Mouse (Mus musculus) hindbrain, embryonic 10.5 days (tissue): ENCODE measurements around the gene Myo10. TPM values are rescaled to one million over a fixed set of nuclear protein-coding genes. Genes with fewer than 3 reads are reported as not detected.

ENCODE experiments used
- DNase-seq: peaks from one replicate; pipeline ENCODE4 v3.0.0-alpha.2; 2017; ENCODE audit warnings: low spot score
- H3K27ac ChIP-seq: fragments of 300-500 bp; sonication (generic); 2 replicates; pipeline ENCODE4 v1.5.1; 2016; ENCODE audit warnings: mild to moderate bottlenecking, moderate library complexity
- H3K27me3 ChIP-seq: fragments of 300-500 bp; sonication (generic); 2 replicates; pipeline ENCODE4 v1.6.1; 2016; ENCODE audit warnings: mild to moderate bottlenecking; ENCODE audit not compliant: poor library complexity, insufficient read depth, severe bottlenecking
- H3K36me3 ChIP-seq: fragments of 300-500 bp; sonication (generic); 2 replicates; pipeline ENCODE4 v1.6.1; 2016; ENCODE audit warnings: mild to moderate bottlenecking, moderate library complexity
- H3K4me1 ChIP-seq: fragments of 300-500 bp; sonication (generic); replicated peaks from 2 replicates; pipeline ENCODE4 v1.6.1; 2016; ENCODE audit warnings: mild to moderate bottlenecking
- H3K4me3 ChIP-seq: fragments of 300-500 bp; sonication (generic); 2 replicates; pipeline ENCODE4 v1.5.1; 2016; ENCODE audit warnings: mild to moderate bottlenecking, moderate library complexity
- H3K9me3 ChIP-seq: fragments of 300-500 bp; sonication (generic); 2 replicates; pipeline ENCODE4 v1.6.1; 2016; ENCODE audit warnings: mild to moderate bottlenecking, moderate library complexity
- WGBS: fragments of 180-500 bp; shearing (Covaris S2); methylation state at CpG from one replicate; pipeline ENCODE4 v1.1.7; 2016; 5-methylcytosine and 5-hydroxymethylcytosine counted together
- polyA plus RNA-seq: library from polyadenylated mRNA; unstranded; fragments of >200 nt; fragmentation: Nextera tagmentation; extraction: Ambion mirVana; gene quantifications from 2 replicates; pipeline ENCODE4 v1.2.1, GENCODE M21; 2016

Gene Myo10
- 41.8 and 45.4 TPM in 2 replicates for polyA plus RNA-seq

DNA sequence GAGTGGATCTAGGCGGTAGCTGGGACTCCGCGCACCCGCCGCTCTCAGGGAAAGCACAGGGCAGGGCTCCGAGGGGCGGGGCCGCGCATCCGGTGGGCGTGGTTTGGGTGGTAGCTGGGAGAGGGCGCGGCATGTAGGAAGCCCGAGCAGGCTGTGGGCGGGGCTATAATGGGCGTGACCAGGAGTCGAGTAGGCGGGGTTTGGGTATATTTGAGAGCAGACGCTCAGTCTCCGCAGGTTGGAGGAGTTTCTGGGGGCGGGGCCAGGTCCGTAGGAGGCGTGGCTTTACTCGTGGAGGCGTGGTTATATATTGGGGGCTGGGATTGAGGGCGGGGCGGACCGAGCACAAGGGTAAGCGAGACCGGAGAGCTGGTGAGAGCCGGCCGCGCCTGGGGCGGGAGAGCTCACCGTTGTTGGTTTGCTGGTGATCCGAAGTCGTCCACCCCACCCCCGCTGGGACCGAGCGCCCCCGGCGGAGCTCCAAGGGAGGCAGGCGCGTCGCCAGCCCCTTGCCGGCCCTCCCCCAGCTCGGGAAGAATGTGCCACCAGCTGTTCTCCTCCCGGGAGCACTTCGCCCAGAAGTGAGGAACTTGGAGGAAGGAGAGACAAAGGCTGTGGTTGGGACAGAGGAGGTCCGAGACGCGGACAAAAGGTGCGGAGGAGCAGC lies at the start of gene Myo10:
Myo10 (plus strand) TSS at position 326 of the 667 bp plus-strand sequence.
- H3K4me1 ChIP-seq = peaks cover 44% of the 10 kb centered on the region
- no peaks in the 10 kb centered on the region for H3K36me3 ChIP-seq
- peak within 1 kb of the TSS; percentile 94 for H3K4me3 ChIP-seq
- no peaks in the 10 kb centered on the region for H3K9me3 ChIP-seq
- peak within 1 kb of the TSS; percentile 95 for H3K27ac ChIP-seq
- DNase-seq = peak; percentile 100
- under 1% methylated on average over 53 of the region's 53 CpGs for WGBS
- peaks cover 16% of the 10 kb centered on the region for H3K27me3 ChIP-seq

GRCm38 (mm10) chr15:25573113-25573512 lies 49.2 kb upstream of the Myo10 start:
- no peaks in the 10 kb centered on the region for H3K27me3 ChIP-seq
- no peak for DNase-seq
- WGBS = 86% methylated on average over 3 of the region's 3 CpGs
- no peak overlapping the region for H3K4me3 ChIP-seq
- H3K36me3 ChIP-seq = no peaks in the 10 kb centered on the region
- 0 out of 2 replicates have a peak, but pooled peaks cover 2% of the 10 kb centered on the region for H3K4me1 ChIP-seq
- H3K9me3 ChIP-seq = no peaks in the 10 kb centered on the region
- H3K27ac ChIP-seq = no peak overlapping the region

DNA sequence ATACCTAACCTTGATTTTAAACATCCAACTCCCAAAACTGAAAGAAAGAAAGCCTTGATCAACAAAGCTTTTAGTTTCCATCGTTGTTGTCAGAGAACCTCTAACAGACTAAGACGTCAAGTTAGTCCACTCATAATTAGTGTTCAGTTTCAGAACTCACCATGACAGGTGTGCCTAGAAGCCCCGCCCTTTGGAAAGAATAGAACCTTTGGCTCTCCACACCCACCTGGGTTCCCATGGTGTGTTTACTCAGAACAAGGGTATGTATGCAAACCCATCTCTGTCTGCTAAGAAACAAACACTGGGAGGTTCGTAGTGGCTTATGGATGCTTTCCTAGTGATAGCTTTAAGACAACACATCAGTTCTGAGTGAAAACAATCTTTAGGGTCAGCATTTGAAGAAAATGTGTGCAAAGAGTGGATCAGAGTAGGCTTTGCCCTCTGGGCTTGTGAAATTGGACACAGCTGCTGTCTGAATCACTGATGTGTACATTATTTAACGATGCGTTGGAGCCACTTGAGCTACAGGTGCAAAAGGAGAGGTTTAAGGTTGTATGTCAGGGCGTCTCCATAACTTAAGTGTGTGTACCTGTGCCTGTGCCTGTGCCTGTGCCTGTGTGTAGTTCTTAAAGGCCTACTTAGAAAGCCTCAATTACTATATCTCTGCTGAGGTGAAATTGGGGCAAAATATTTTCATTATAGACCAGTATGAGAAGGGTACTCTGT lies 48.3 kb upstream of the Myo10 start:
- Histone ChIP-seq H3K9me3 (no peaks in the 10 kb centered on the region), H3K27ac (no peak overlapping the region), H3K27me3 (no peaks in the 10 kb centered on the region), H3K36me3 (no peaks in the 10 kb centered on the region), H3K4me3 (no peak overlapping the region), H3K4me1 (0 out of 2 replicates have a peak, but pooled peaks cover 2% of the 10 kb centered on the region)
- no peak for DNase-seq
- 84% methylated on average over 7 of the region's 7 CpGs for WGBS

GRCm38 (mm10) chr15:25577327-25578051 lies 44.8 kb upstream of the Myo10 start:
- no peak overlapping the region for H3K4me3 ChIP-seq
- no peaks in the 10 kb centered on the region for H3K27me3 ChIP-seq
- 91% methylated on average over 8 of the region's 8 CpGs for WGBS
- H3K27ac ChIP-seq = no peak overlapping the region
- DNase-seq = no peak
- H3K36me3 ChIP-seq = no peaks in the 10 kb centered on the region
- H3K4me1 ChIP-seq = peaks cover 20% of the 10 kb centered on the region
- H3K9me3 ChIP-seq = no peaks in the 10 kb centered on the region

- H3K4me1 ChIP-seq = peaks cover 23% of the 10 kb centered on the region
- H3K27me3 ChIP-seq = no peaks in the 10 kb centered on the region
- H3K36me3 ChIP-seq = no peaks in the 10 kb centered on the region
- no peak overlapping the region for H3K4me3 ChIP-seq
- H3K9me3 ChIP-seq = no peaks in the 10 kb centered on the region
- DNase-seq = no peak
- H3K27ac ChIP-seq = no peak overlapping the region
- WGBS = 80% methylated on average over 4 of the region's 4 CpGs
Observed at GRCm38 (mm10) chr15:25578369-25578768, 44.0 kb upstream of the Myo10 start.

- H3K4me1 ChIP-seq = peaks cover 23% of the 10 kb centered on the region
- H3K27me3 ChIP-seq = no peaks in the 10 kb centered on the region
- H3K9me3 ChIP-seq = no peaks in the 10 kb centered on the region
- 49% methylated on average over 6 of the region's 6 CpGs for WGBS
- H3K27ac ChIP-seq = peak overlapping the region; percentile 50; the same call in 1 of the 2 replicates
- DNase-seq = peak; percentile 67
- H3K36me3 ChIP-seq = no peaks in the 10 kb centered on the region
- no peak overlapping the region for H3K4me3 ChIP-seq
Observed at GRCm38 (mm10) chr15:25580731-25581130, 41.6 kb upstream of the Myo10 start.

- Histone ChIP-seq H3K4me1 (peaks cover 25% of the 10 kb centered on the region), H3K27me3 (no peaks in the 10 kb centered on the region), H3K4me3 (no peak overlapping the region), H3K36me3 (no peaks in the 10 kb centered on the region), H3K9me3 (no peaks in the 10 kb centered on the region), H3K27ac (no peak overlapping the region)
- DNase-seq = no peak
- WGBS = 67% methylated on average over 6 of the region's 6 CpGs
Observed at GRCm38 (mm10) chr15:25582055-25582454, 40.3 kb upstream of the Myo10 start.

DNA sequence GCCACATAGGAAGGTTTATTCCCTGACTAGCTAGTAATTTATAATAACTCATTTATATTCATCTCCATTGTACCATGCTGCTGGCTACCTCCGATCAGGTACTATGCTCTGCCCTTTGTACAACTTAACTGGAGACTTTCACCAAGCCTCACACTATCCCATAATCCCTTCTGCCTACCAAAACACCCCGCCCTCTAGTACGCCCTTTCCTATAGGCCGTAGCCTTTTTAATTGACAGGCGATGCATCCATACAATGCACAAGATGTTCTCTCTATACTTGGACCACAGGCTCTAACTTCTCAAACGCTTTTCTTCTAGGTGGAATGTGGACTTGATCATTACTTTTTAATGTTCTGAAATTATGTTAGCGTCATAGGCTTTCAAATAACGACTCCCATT lies 39.0 kb upstream of the Myo10 start:
- Histone ChIP-seq H3K27me3 (no peaks in the 10 kb centered on the region), H3K4me1 (peaks cover 25% of the 10 kb centered on the region), H3K36me3 (no peaks in the 10 kb centered on the region), H3K27ac (no peak overlapping the region), H3K9me3 (no peaks in the 10 kb centered on the region), H3K4me3 (no peak overlapping the region)
- 92% methylated on average over 8 of the region's 8 CpGs for WGBS
- no peak for DNase-seq

GRCm38 (mm10) chr15:25586828-25587227 lies 35.5 kb upstream of the Myo10 start:
- Histone ChIP-seq H3K9me3 (no peaks in the 10 kb centered on the region), H3K4me3 (no peak overlapping the region), H3K36me3 (no peaks in the 10 kb centered on the region), H3K27ac (no peak overlapping the region), H3K27me3 (no peaks in the 10 kb centered on the region), H3K4me1 (peaks cover 10% of the 10 kb centered on the region)
- DNase-seq = no peak
- 74% methylated on average over 3 of the region's 3 CpGs for WGBS

GRCm38 (mm10) chr15:25587943-25588342 lies 34.4 kb upstream of the Myo10 start:
- peaks cover 2% of the 10 kb centered on the region; the same call in 1 of the 2 replicates for H3K4me1 ChIP-seq
- H3K9me3 ChIP-seq = no peaks in the 10 kb centered on the region
- no peaks in the 10 kb centered on the region for H3K27me3 ChIP-seq
- WGBS = 90% methylated on average over 8 of the region's 8 CpGs
- H3K36me3 ChIP-seq = no peaks in the 10 kb centered on the region
- DNase-seq = no peak
- no peak overlapping the region for H3K4me3 ChIP-seq
- no peak overlapping the region; the same call in 1 of the 2 replicates for H3K27ac ChIP-seq

DNA sequence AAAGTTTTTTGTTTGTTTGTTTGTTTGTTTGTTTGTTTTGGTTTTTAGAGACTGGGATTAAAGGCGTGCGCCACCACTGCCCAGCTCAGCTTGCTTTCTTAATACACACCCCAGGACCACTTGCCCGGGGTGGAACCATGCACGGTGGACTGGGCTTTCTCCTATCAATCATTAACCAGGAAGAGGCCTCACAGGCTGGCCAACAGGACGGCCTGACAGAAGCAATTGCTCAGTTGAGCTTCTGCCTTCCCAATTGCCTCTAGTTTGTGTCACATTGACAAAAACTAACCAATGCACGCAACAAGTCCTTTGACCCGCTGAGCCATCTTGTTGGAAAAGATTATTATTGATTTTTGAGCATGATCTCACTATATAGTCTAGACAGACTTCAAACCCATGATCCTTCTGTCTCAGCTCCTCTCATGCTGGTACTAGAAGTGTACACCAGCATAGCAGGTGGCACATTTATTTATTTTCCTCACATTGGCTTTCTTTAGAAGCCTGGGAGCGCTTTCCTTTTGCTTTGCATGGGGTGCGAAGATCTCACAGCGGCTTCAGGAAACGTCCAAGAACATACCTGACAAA lies 32.9 kb upstream of the Myo10 start:
- no peaks in the 10 kb centered on the region for H3K27me3 ChIP-seq
- 79% methylated on average over 11 of the region's 11 CpGs for WGBS

DNA sequence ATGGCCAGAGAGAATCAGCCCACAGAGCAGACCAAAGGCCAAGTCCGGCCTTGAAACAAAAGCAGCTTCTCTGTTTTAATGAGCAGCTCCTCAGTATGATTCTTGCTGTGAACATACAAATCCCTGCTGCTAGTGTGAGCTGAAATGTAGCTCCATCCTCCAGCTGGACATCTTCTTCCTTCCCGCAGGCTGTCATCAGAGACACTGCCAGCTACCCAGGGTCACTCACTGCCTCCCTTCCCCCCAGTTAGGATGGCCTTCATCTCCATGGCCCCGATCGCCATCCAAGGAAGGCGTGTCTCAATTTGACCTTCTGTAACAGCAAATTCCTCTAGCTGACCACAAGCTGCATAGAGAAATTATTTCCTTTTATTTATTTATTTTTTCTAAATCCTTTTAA lies 32.4 kb upstream of the Myo10 start:
- Histone ChIP-seq H3K27me3 (no peaks in the 10 kb centered on the region), H3K9me3 (no peaks in the 10 kb centered on the region), H3K36me3 (no peaks in the 10 kb centered on the region), H3K4me1 (peaks cover 2% of the 10 kb centered on the region), H3K4me3 (no peak overlapping the region), H3K27ac (no peak overlapping the region)
- no peak for DNase-seq
- 79% methylated on average over 5 of the region's 5 CpGs for WGBS

More for the DNA sequence above, 32.9 kb upstream of the Myo10 start:
- no peak overlapping the region for H3K27ac ChIP-seq
- no peaks in the 10 kb centered on the region for H3K9me3 ChIP-seq
- DNase-seq = no peak
- peaks cover 2% of the 10 kb centered on the region for H3K4me1 ChIP-seq
- H3K4me3 ChIP-seq = no peak overlapping the region
- no peaks in the 10 kb centered on the region for H3K36me3 ChIP-seq
